Mouse (Mus musculus) CH12.LX (cell line): ENCODE results near the gene Tmem246.

ENCODE experiments used
- BHLHE40 ChIP-seq: IDR thresholded peaks from 2 replicates; pipeline ENCODE4 v1.6.1; 2011; ENCODE audit warnings: mild to moderate bottlenecking, low read depth, low read length, improper control_type of control experiment
- CTCF ChIP-seq, 2 experiments: IDR thresholded peaks in 1 of 2; conservative IDR thresholded peaks in 1 of 2; 2 replicates each; pipeline ENCODE4 v1.5.1; 2011 to 2012; ENCODE audit warnings: low read depth in 2 of 2, low read length in 2 of 2, improper control_type of control experiment in 1 of 2, inconsistent platforms in 1 of 2, mild to moderate bottlenecking in 1 of 2, moderate library complexity in 1 of 2
- JUN ChIP-seq: IDR thresholded peaks from 2 replicates; pipeline ENCODE4 v1.6.1; 2011; ENCODE audit warnings: low read depth, mild to moderate bottlenecking, low read length, improper control_type of control experiment, moderate library complexity; ENCODE audit not compliant: insufficient read depth
- USF2 ChIP-seq: conservative IDR thresholded peaks from 2 replicates; pipeline ENCODE4 v1.6.1; 2011; ENCODE audit warnings: low read depth, low read length, improper control_type of control experiment
- ZKSCAN1 ChIP-seq: IDR thresholded peaks from 2 replicates; pipeline ENCODE4 v1.6.1; 2012; ENCODE audit warnings: low read depth, inconsistent platforms, low read length, improper control_type of control experiment, borderline replicate concordance

- TF ChIP-seq BHLHE40, result no peak
- no peak for TF ChIP-seq ZKSCAN1
- TF ChIP-seq USF2, result no peak
- TF ChIP-seq CTCF (conservative IDR thresholded peaks at IDR 0.05 in 1 of 2, IDR thresholded peaks at IDR 0.05 in 1 of 2; ENCODE audit: low read depth in 2 of 2, low read length in 2 of 2), result no peak
- no peak for TF ChIP-seq JUN
Measured at GRCm38 (mm10) chr4:49539665-49540064, 58.0 kb downstream of the Tmem246 start.
